Mouse (Mus musculus) NIH3T3 (cell line): ENCODE measurements around the gene Mat2a.
"Not testable (repeated sequence)": the region's sequence is repeated elsewhere in the genome, so short reads cannot be mapped to it uniquely, and the experiment has no call there.

ENCODE experiments used
- DNase-seq: peaks from one replicate; pipeline ENCODE4 v3.0.0-alpha.2; 2012; ENCODE audit warnings: low read depth

Gene Mat2a

GRCm38 (mm10) chr6:72439355-72440185, at the start of gene Mat2a:
Mat2a (minus strand) TSS chr6:72439558.
- peak; percentile 99 for DNase-seq

- peak; percentile 63 for DNase-seq
Observed at GRCm38 (mm10) chr6:72488850-72489249, 49.5 kb upstream of the Mat2a start.

DNA sequence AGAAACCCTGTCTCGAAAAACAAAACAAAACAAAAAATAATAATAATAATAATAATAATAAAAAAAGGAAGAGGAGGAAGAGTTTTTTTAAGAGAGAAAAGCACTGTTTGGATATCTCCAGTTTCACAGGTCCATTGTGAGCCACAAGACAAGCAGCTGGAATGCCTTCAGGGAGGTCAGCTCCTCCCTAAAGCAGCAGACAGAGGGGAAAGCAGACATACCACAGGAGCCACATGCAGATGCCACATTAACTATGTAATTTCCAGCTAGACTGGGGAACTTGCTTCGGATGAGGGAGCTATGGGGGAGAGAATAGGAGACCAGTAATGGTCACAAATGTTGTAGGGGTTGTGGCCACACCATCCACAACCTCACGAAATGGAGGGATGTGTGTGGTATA, 47.9 kb upstream of the Mat2a start:
- DNase-seq: peak; percentile 52

DNA sequence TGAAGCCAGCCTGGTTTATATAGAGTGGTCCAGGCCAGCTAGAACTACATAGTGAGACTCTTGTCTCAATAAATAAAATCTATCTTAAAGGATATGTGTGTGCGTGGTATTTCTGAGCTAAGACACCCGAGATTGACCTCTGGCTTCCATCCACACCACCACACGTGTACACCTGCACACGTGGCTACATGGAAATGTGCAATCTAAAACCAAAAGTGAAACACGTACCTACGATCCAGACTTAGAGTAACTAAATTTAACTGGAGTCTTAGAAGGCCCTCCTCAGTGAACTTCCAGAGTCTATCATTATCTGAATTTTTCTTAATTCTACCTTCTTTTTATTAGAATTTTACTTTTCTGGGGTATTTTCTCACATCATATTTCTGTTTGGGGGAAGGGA, 46.9 kb upstream of the Mat2a start:
- DNase-seq: no peak

- DNase-seq: no peak
Observed at GRCm38 (mm10) chr6:72484887-72485286, 45.5 kb upstream of the Mat2a start.

DNA sequence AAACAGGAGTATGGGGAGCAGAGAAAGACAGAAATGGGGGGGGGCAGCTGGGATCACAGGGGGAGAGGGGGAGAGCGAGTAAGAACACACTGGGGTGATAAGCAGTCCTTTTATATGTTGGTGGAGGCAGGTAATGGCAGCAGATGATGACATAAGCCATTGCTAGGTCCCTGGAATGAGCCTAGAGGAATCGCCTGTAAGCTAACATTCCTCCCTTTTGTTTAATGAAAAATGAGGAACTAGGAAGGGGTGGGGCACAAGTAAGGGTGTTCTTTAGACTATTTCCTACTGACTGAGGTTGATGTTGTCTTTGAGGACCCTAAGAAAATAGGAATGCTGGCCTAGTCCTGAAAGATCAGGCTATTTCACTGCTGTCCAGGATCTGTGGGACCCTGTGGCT, 42.8 kb upstream of the Mat2a start:
- DNase-seq: no peak

DNA sequence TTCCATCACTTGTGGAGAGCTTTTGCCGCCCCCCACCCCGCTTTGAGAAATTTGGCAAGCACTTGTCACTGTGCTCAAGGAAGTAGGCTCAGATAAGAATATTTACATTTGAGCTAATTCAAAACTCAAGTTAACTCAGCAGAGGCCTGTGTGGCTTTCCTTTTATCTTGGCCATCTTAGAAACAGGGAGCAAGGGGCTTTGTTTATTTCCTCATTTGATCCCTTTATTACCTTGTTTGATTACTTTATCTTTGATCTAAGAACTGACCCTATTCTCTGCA, 41.0 kb upstream of the Mat2a start:
- DNase-seq: no peak

GRCm38 (mm10) chr6:72479645-72480421, 40.5 kb upstream of the Mat2a start:
- no peak for DNase-seq

DNA sequence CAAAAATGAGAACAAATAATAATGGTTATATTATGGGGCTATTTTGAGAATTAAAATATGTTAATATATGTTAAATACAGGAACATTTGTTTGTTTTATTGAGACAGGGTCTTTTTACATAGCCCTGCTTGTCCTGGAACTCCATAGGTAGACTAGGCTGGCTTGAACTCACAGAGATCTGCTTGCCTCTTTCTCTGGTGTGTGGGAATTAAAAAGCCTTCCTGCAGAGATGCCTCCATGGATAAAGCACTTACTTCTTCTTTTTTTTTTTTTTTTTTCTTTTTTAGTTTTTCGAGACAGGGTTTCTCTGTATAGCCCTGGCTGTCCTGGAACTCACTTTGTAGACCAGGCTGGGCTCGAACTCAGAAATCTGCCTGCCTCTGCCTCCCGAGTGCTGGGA, 39.3 kb upstream of the Mat2a start:
- DNase-seq: not testable (repeated sequence)

DNA sequence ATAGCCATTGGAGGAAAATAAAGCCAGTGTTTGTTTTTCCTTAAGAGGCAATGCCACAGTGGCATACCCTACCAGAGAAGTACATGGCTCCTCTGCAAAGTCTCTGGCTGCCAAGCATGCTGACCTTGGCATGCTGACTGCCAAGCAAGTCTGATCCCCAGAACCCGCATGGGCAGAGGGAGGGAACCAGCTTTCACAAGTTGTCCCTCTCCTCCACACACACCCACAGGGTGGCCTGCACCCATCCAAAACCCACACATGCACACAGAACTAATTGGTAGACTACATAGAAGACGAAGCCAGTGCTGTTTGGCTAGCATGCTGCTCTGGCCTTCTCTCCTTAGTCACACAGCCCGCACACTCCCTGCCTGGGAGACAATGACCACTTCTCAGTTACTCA, 38.3 kb upstream of the Mat2a start:
- DNase-seq: peak; percentile 44

DNA sequence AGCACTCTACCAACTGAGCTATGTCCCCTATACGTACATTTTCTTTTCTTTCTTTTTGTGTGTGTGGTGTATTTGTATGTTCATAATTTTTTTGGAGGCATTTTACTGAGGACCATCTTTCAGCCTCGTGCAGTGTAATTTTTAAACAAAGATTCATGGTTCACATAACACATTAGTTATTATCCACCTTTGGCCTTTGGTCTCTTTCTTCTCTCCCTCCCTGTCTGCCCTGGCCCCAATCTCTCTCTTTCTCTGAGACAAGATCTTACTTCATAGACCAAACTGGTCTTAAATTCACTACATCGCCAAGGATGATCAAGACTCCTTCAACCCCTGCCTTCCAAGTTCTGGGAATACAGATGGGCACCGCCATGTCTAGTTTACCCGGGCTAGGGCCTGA, 37.5 kb upstream of the Mat2a start:
- DNase-seq: no peak

DNA sequence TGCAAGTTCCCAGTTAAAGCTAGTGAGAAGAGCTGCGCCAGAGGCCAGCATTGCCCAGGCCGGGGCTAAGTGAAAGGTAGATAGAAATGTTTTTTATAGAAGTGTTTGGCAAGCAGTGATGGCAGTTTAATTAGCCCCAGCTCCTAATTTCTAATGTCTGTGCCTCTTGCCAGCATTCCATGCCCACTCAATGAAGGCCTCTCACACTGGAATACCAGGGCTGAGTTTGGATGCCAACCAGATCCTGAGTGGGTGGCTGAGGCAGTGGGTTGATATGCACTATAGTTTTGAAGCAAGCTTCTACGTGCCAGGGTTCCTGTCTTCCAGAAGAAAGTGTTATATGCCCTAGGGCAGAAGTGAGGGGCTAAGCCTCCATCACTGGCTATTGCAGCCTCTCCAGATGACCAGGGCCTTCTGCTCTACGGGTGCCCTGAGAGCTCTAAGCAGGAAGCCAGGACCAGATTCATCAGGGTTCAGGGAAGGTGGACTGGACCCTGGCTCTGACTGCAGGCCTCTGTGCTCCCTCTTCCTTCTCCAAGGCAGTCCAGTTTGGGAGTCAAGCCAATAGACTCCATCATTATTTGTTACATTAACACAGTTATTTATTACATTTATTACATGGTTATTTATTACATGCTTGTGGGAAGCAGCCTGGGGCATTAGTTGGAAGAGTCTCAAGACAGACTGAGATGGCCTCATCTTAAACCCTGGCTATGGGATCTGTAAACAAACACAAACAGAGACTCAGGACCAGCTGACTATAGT, 36.0 kb upstream of the Mat2a start:
- peak; percentile 80 for DNase-seq

DNA sequence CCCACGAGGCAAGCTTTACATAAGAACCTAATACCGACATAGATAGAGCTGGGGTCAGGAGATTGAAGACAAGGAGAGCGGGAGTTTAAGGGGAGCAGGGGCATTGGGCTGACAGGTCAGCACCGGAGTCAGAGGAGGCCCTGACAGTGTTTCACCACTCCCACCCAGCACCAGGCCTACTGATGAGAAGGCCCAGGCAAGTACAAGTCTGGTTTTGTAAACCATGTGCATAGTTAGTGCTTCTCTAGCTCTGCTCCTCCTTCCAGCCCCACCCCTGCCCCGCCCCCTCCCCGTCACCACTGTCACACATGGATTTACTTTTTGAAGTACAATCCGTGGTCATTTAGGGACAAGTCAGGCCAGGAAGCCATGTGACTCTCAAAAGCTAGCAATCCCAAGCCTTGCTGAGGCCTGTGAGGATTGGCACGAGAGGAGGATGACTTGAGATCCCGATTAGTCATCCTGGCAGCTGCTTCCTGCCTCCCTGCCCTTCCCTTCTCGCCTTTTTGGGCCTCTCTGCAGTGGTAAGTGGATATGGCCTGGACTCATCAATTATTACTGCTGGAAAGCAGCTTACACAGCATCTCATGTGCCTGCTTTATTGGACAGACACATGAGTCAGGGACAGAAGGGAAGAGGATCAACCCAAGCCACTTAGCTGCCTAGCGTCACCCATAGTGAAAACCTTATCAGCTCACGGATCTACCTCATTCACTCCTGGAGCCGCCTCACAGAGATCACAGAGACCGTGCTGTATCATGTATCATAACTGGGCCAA, 34.1 kb upstream of the Mat2a start:
- peak; percentile 98 for DNase-seq

DNA sequence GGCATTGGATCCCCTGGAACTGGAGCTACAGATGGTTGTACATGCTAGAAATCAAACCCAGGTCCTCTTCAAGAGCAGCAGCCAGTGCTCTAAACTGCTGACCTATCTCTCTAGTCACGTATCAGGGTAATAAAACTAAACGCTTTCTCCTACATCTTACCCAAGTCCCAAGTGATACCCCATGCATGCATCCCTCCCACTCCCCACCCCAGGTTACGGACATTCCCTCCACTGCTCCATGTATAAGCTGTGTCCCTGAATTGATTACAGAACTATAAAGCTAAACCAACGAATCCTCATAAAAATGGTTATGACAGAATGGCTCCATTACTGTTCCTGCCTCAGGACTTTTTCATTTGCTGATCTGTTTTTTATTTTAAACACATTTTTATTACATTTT, 26.8 kb upstream of the Mat2a start:
- DNase-seq: no peak

GRCm38 (mm10) chr6:72465361-72466157, 26.2 kb upstream of the Mat2a start:
- no peak for DNase-seq

DNA sequence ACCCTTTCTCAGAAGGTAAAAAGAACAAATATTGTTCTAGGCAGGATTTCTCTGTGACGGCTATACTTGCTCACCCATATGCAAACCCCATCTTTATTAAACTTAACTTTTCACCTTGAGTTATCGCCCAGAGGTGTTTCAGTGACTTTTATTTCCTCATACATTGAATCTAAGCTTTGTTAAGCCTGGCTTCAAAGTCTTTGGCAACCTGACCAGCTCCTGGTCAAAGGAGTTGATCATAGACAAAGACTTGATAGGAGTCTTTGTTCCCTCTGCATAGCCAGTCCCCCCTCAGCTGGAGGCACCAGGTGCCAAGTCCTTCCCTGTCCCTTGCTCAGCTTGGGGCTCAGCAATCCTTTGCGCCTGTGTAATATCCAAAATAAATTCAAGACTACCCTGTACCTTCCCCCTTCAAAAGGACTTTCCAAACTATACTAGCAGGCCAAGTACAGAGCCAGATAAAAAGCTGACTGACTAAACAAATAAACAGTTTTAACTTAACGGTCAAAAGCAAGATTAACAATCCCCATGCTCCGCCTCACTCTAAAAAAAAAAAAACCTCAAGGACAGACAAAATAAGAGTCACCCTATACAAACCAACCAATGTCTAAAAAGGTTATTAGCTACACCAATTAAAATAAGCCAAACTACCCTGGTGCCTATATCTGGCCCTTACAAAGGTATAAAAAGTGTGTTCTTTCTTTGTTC, 23.3 kb upstream of the Mat2a start:
- not testable (repeated sequence) for DNase-seq

DNA sequence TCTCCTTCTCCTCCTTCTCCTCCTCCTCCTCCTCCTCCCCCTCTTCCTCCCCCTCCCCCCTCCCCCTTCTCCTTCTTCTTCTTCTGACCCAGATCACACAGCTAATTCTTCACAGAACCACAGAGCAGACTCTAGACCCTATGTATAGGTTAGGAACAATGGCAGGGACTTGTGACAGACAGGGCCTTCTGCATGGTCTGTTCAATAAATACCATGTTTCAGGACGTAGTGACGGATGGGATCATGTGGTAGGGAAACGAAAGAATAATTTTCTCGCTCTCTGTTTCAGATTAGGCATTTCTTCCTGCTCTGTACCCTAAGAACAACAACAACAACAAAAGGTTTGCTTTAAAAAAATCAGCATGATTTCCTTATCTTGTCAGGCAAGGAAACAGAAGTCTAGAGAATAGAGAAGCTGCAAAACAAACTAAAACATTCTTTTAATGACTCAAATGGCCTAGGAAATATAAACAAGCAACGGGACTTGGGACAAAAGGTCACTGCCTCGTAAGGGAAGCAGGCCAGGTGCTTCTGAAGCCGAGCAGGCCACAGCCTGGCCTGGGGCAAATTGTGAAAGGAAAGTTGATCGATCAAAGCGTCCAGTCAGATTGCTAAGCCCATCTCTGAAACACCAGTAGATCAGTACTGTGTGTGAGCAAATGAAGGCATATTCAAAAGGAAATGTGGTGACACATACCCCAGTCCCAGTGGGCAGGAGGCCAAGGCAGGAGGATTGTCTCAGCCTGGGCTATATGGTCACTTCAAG, 20.9 kb upstream of the Mat2a start:
- peak; percentile 45 for DNase-seq

- peak; percentile 46 for DNase-seq
Observed at GRCm38 (mm10) chr6:72458921-72459320, 19.6 kb upstream of the Mat2a start.

GRCm38 (mm10) chr6:72458418-72458817, 19.1 kb upstream of the Mat2a start:
- DNase-seq: no peak

DNA sequence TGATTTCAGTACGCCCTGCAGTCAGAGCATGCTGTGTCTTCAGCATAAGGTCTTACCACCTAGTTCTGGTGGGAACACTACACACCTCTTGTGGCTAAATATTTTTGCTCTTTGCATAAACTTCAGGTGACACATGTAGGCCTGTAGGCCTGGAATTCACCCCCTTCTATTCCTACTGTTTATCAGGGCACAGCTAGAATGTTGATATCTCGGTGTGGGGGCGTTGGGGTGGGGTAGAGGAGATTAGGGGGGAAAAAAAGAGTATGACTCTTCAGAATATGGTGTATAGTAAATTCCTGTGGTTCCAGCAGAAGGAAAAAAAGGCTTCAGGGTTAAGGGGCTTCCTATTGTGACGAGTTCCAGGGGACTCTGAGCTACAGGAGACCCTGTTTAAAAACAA, 17.2 kb upstream of the Mat2a start:
- DNase-seq: no peak
